Mouse (Mus musculus) right cerebral cortex, postnatal 25 days (tissue): ENCODE results near the gene Haus3.

ENCODE experiments used
- DNase-seq: peaks from one replicate; pipeline ENCODE4 v3.0.0; 2022

The Haus3 gene

DNA sequence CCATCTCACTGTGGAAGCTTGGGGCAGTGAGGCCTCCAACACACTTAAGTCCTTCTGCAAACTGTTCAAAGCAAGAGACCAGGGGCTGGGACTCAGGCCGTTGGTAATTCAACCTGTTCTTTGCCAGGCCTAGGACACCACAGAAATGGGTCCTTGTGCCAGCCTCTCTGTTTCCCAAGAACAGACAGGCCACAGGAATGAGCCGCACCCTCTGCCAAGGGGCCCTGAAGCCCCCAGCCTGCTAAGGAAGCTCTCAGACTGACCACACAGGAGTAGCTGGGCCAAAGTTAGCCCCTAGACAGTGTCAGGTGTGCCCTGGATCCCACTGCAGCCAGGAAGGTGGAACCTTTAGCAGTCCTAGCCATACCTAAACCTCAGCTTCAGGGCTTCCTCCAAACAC lies 17.1 kb upstream of the Haus3 start:
- no peak for DNase-seq

DNA sequence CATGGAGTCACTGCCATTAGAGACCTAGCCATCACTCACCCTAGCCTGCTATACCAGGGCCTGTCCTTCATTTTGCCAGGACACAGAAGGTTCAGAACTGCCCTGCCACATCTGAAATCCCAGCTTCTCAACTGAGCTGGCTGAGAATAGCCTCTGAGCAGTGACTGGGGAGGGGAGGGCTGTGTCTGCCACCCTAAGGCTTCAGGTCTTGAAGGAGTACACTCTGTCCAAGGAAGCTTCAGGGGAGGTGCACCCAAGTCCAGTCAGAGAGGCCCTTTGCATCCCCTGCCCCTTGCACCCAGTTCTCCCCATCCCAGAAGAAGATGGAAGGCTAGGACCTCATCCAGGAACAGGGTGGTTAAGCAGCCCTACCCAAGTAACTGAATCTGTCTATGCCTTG lies 16.5 kb upstream of the Haus3 start:
- no peak for DNase-seq

DNA sequence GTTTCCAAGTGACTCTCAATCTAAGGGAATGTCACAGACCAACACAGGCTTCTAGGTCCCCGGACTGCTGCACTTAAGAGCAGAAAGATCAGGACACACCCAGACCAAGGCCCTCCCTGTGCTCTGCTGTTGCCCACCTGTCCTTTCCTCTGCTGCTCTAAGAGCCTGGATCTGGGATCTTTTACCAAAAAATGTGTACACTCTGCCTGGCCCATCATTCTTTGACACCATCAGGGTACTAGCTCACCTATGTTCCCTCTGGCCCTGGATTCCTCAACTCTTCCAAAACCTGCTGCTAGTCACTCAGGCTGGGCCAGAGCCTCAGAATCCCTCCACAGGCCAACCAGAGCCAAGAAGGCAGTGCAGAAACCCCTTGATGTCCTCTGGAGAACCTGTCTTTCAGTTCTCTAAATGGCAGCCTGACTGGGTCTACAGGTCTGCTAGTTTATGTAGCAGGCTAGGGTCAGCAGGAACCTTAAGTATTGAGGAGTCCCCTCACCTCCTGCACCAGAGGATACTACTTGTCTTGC lies 15.8 kb upstream of the Haus3 start:
- peak; percentile 2 for DNase-seq

DNA sequence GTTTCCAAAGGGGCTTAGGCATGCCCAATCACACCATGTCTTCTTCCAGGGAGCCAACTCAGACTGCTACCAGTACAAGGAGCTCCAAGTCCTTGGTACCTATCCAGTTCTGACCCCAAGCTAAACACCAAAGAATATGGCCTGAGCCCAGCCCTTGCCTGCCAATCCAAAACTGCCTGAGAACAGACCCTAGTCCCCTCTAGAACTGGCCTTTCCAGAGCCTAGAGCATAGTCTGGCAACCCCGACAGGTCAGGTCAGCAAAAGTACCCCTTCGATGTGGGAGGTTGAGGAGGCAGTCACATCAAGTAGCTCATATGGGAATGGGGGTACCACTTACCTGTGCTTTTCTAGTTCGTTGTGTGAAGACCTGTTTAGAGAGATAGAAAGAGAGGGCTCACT lies 14.6 kb upstream of the Haus3 start:
- peak; percentile 3 for DNase-seq

DNA sequence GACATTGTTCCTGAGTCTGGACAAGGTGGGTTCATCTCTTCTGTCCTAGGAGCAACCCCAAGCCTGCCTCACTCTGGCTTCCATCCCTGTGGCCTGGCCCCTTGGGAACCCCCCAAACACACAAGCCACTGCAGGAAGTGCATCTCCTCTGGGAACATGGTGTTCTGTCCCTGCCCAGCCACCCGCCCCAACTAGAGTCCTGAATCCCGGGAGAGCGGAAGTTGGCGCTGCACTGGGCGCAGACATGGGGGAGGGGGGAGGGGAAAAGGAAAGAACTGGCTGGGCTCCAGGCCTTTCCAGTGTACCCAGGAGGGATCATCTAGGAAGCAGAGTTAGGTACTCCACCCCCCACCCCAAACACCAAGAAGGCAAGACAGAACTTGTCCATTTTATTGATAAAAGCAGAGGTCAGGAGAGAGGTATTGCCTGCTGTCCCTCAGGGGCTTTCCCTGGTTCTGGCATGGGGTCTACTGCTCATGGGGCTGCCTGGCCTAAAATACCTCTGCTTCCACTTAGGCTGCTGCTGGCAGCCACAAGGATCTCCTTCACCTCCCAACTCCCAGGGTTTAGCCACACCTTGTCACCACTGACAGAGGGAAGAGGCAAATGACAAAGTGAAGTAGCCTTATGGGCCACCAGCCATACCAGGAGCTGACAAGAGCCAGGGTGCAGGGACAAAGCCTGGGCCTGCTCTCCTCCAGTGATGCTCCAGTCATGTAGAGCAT lies 14.0 kb upstream of the Haus3 start:
- DNase-seq: peak; percentile 3

DNA sequence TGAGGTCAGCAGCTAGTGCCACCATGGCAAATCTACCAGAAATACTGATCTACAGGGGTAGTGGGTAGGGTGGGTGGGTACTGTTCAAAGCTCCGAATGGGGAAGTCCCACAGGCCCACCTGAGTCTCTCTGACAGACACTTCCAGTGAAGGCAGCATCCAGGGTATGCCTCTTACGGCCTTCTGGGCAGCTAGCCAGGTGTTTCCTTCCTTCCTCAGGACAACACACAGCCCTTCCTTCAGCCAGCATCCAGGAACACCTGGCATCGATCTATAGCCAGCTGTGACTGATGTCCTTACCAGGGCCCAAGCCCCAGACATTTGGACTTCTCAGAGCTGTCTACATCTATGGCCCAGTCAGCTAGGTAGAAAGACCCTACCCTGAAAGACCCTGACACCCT lies 13.2 kb upstream of the Haus3 start:
- peak; percentile 2 for DNase-seq

DNA sequence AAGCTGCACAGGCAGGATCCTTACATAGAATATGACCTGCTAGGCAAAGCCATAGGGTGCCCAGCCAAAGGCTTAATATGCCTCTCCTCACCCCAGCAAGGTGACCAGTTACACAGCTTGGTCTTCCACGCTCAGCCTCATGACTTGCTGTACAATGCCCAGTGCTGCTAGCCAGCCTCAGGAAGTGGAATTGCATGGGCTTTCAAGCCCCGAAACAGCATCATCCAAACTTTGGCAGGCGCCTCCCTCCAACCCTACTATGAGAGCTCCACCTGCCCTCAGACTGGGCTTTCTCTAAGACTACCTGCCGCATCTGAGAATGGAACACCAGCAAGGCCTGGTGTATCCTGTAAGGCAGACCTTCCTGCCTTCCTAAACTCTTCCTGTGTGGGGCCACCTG lies 8.5 kb upstream of the Haus3 start:
- peak; percentile 1 for DNase-seq

DNA sequence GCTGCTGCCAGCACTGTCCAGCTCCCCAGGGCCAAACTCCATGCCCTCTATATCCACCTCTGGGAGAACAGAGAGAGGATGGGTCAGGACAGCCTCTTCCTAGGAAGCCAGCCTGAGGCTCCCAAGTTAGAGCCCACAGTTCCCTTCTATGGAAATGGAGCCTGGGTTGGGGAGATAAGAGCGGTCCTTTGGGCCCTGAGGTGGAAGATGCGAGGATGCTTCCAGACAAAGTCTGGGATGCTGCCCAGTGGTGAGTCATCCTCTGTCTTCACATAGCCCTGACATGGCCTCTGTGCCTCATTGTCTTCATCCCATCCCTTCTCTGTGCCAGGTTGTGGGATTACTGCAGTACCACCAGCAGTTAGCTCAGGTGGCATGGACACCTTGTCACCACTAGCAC lies 7.8 kb upstream of the Haus3 start:
- peak; percentile 4 for DNase-seq

DNA sequence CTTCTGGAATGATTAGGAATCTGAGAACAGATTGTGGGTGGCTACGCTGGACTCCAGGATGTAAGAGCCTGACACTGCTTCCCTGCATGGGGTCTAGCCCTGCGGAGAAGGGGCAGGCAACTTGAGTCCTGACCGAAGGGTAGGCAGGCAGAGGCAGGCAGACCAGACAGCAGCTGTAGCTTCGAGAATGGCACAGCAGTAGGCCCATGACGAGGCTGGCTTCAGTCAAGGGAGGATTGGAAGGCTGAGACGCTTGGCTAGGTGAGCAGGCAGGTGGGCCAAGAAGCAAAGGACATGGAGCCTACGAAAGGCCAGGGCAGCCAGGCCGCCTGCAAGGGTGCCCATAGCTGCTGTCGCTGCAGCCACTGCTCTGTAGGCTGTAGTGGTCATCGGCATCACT lies 7.4 kb upstream of the Haus3 start:
- DNase-seq: no peak

DNA sequence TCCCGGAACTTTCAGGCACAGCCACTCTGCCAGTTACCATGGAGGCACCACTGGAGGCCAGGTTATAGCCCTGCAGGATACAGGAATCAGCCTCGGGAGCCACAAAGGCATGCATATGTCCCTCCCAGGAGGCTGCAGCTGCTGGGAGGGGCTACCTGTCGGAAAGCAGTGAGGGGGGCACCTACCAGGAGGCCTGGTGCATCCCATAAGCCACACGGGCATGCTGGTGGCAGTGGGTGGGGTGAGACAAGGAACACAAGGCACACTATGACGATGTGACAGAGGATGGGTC lies 6.0 kb upstream of the Haus3 start:
- peak; percentile 2 for DNase-seq

DNA sequence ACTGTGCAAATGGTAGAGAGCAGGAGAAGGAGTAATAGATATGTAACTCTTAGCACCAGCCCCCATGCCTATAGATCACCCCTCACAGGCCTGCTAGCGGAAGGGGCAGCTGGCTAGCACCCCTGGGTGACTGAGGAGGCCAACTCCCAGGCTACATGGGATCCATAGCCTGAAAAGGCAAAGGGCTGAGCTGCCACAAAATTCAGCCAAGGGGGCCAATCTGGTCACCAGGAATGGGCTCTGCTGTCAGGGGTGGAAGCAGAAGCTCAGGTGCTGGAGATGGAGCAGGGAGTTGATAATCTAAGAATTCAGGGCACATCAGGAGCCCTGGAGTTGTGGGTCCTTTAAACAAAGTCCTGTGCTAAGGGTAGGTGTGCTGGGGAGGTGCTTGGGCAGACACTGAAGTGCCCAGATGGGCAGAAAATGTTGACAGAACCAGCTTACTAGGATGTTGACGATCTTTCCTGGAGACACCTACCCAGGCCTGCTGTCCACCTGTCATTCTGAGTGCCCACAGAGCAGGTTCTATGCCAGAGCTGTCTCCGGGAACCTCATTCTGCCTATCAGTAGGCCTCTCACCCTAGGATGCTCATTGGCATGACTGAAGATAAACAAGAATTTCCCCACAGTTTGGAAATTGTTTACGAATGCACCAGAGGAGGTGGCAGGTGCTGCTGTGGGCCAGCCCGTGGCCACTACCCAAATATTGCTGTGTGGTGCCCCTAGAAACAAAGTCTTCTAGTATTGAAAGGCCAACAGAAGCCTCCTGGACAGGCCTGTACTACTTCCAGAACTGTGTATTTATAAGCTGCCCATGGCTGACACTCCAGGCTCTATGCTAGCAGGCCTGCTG lies 5.4 kb upstream of the Haus3 start:
- no peak for DNase-seq

DNA sequence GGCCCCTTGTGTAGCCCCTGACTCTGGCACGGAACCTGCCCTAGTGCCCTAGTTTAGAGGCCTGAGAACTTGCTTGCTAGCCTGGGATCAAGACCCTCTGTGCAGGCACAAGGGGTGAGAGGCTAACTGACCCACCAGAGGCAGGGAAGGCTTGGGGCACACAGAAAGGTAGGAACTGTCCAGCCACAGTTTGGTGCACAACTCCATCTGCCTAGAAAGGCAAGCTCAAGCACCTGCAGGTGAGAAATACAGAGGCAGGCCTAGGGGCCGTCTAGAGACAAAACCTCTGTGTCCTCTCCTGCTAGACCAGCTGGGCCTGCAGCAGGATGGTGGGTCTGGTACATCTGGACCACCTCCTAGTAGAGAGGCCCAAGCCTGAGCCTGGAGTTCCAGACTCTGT lies 4.7 kb upstream of the Haus3 start:
- DNase-seq: no peak

DNA sequence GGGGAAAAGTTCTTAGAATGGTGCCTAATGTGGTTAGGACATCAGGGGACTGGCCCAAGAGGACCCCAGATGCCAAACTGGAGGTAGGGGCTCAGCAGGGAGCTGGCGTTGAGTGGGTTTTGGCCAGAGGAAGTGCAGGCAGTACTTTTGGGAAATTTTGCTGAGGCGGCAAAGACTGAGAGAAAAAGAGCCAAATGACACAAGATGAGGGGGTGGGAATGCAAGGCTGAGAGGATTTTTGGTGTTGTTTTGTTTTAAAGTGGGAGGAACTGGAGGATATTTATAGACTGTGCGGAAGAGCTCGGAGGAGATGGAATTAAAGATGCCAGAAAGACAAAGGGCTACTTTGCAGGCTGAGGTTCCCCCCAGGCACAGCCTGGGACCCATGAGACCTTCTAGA lies 1.4 kb upstream of the Haus3 start:
- DNase-seq: no peak

DNA sequence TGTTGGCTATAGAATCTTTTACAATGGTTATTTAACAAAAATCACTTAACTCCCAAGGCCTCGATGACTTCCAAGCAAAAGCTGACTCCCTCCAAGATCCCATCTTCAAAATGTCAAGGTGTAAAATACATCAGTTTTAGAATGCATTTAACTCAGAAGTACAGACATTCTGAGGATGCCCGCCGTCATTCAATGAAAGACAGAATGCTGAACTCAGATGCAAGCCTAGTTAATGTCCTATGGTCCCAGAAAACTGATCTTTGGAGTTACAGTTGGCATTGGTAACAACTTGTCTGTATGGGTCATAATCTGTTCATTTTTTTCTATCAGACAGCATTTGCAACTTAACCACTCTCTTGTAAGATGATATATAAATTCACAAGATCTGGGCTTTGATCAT lies 627 bp upstream of the Haus3 start:
- DNase-seq: no peak

DNA sequence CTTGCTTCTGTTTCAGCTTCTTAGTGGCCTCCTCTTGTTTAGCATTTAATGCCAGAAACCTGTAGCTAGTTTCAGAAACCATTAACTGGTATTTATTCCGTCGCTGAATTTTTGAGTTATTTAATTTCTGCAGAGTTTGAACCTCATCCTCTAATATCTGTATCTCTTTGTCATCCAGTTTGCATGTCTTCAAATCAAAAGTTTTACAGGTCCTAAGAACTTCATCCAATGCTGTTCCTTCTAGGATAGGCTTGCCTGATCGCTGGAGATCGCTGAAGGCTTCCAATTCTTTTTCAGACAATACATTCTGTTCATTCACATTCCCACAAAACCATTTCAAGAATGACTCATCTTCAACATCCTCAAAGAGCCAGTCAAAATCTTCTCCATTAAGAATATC lies 1.5 kb downstream of the Haus3 start:
- DNase-seq: no peak

DNA sequence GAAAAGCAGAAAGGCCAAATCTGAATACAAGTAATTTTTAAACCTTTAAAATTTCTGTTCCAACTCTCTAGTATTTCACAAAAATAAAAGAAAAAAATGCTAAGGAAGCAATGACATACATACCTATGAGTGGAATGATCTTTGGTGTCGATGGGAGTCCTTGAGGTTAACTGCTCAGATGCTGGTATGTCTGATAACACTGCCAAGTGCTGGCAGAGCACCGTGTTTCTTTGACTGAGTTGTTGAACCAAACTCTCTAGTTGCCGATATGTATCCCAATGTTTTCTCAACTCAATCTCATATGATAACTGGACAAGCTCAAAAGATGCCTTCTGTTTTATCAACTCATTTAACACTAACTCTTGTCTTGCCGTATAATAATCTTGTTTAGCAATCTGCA lies 3.5 kb downstream of the Haus3 start:
- DNase-seq: no peak

DNA sequence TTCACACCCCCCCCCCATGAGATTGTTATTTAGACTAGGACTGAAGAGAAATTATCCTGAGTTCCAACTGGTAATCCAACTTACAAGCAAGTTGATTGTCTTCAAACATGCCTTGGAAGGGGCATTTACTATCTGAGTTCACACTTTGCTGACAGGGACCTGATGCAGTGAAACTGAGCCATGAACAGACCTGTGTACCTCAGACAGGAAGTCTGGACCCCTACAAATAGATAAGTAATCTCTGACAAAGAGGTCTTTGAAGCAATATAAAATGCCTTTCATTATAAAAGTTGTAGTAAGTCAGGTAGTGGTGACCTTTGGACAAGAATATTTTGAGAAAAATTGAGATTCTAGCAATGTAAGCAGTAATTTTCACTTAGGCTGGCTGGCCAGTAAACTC lies 20.9 kb downstream of the Haus3 start:
- no peak for DNase-seq

DNA sequence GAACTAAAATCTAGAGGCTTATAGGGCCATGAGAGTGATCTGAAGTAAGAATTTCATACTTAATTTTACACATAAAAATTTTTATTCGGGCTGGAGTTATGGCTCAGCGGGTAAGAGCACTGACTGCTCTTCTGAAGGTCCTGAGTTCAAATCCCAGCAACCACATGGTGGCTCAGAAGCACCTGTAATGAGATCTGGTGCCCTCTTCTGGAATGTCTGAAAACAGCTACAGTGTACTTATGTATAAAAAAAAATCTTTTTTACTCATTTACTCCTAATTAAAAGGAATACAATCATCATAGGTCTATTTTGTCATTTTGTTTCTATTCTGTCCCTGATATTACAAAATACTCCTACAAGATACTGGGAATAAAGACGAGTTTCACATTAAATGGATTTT lies 21.8 kb downstream of the Haus3 start:
- no peak for DNase-seq

DNA sequence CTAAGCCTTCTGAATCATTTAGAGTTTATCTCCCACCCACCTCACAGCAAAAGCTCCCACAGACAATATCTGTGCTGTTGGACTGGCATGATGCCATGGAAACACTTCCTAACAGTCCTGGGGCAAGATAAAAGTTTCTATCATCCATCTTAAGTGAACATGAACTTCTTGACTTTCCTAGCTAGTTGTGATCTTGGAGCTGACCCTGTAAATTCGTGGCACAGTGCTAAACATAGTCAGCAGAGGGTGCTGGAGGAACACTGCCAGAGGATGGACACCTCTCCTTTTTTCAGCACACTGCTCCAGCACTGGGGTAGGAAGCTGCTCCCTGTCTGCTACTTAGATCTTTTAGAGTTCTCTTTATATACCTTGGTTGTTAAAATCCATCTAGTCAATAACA lies 29.6 kb downstream of the Haus3 start:
- peak; percentile 8 for DNase-seq

DNA sequence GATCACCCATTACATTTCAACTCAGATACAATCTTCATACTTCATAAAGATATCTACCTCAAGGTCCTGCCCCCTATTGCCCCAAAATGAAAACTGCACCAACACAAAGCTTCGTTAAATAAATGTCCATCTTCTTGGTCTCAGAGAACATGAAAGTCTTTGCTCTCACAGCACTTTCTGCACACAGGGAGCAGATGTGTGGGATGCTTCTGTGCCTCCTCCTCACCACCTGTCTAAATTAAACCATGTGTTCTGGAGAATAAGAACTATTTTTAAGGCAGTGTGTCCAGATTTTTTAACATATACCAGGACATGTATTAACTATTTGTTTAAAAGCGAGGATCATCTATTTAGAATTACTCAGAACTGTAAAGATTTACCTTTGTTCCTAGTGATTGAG lies 36.6 kb downstream of the Haus3 start:
- no peak for DNase-seq

DNA sequence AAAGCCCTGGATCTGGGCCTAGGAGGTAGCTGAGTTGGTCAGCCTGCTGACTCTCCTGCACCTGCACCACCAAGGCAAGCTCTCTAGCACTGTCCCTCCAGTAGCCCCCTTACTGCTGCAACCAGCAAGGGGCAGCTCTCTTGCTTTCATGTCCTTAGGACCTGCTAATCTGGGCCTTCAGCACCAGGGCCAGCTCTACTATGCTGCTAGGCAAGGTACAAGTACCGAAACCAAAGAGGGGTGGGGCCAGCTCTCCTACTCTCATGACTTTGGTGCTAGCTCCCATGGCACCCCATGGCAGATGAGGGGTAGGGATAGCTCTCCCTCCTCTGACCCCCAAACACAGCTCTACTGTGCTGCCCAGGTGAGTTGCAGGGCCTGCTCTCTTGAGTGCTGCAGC lies 45.2 kb downstream of the Haus3 start:
- DNase-seq: no peak

DNA sequence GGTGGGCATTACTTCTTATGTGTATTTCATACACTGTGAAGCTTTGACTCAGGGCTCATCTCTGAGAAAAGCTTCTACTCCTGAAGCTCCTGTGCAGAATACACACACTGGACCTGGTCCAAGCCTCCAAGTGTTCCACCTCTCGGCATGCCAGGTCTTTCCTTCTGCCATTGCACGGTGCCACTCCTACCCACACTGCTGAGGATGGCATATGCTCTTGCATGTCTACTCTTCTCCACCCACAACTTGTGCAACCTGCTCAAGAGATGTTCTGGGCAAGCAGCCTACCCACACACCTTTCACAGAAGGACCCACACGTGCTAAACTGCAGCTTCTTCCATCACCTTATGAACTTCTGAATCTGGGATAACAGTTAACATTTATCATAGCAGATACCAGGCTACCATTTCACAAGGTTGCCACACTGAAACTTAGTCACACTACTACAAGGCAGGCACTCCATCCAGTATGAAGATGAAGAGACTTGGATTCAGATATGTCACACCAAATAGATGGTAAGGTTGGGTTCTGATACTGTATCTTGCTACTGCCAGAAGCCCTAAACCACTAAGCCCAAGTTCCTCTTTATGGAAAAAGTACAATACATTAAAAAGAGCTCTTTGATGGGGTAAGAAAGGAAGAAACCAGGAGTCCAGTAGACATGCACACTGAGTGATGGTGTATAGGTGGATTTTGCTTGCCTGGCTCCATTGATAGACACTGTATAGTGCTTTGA lies 50.0 kb downstream of the Haus3 start:
- DNase-seq: peak; percentile 45

DNA sequence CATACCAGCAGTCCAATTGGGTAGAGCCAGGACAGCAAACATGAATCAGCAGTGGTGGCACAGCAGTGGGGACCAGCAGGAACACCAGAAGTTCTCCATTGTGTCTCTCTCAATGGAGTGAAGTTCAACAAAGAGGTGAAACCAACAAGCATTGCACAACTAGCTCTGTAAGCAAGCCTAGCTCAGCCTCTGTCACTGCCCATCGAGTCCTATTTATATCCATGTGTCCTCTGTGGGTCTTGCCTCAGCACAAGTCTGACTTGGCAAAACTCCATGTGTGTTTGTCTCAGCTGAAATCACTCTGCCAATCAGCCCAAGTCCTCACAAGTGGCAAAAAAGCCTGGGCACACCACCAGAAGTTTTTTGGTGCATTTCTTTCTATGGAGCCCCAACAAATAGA lies 63.6 kb downstream of the Haus3 start:
- no peak for DNase-seq
